Mouse (Mus musculus): ENCODE data around the gene Hsd17b11. TPM values are rescaled to one million over a fixed set of nuclear protein-coding genes. Genes with fewer than 3 reads are reported as not detected.
A peak's percentile ranks its signal among the peaks of the same experiment; 100 is the strongest.
"Not testable (repeated sequence)": the region's sequence is repeated elsewhere in the genome, so short reads cannot be mapped to it uniquely, and the experiment has no call there.

The Hsd17b11 gene
- polyA plus RNA-seq, 2 experiments from 2014 or later: 2.9 to 3.9 TPM

- ATAC-seq: no peak
These were observed 13.3 kb upstream of the Hsd17b11 start for GRCm38 (mm10) chr5:104035066-104035465.

- ATAC-seq: no peak
These were observed 10.8 kb upstream of the Hsd17b11 start for GRCm38 (mm10) chr5:104032434-104033097.

GRCm38 (mm10) chr5:104025245-104025854 is 3.6 kb upstream of the Hsd17b11 start:
- ATAC-seq: no peak

GRCm38 (mm10) chr5:104024762-104025161 is 3.0 kb upstream of the Hsd17b11 start:
- ATAC-seq: no peak

- ATAC-seq: not testable (repeated sequence)
These were observed 2.5 kb upstream of the Hsd17b11 start for GRCm38 (mm10) chr5:104024193-104024592.

GRCm38 (mm10) chr5:104023289-104024020 is 1.7 kb upstream of the Hsd17b11 start:
- ATAC-seq: no peak

- no peak for ATAC-seq
These were observed 839 bp upstream of the Hsd17b11 start for GRCm38 (mm10) chr5:104022558-104022957.

- no peak for ATAC-seq
These were observed 10.3 kb downstream of the Hsd17b11 start for GRCm38 (mm10) chr5:104011419-104011818.

- ATAC-seq: no peak
These were observed 11.5 kb downstream of the Hsd17b11 start for GRCm38 (mm10) chr5:104010261-104010660.

GRCm38 (mm10) chr5:104009421-104009820 is 12.3 kb downstream of the Hsd17b11 start:
- ATAC-seq: no peak

- no peak for ATAC-seq
These were observed 13.9 kb downstream of the Hsd17b11 start for GRCm38 (mm10) chr5:104007801-104008200.

GRCm38 (mm10) chr5:104006811-104007210 is 14.9 kb downstream of the Hsd17b11 start:
- ATAC-seq: no peak

GRCm38 (mm10) chr5:104003955-104004354 is 17.8 kb downstream of the Hsd17b11 start:
- ATAC-seq: no peak

- ATAC-seq: no peak
These were observed 18.3 kb downstream of the Hsd17b11 start for GRCm38 (mm10) chr5:104003256-104003931.

GRCm38 (mm10) chr5:104002549-104003255 is 19.0 kb downstream of the Hsd17b11 start:
- no peak for ATAC-seq

- ATAC-seq: peak; percentile 76
These were observed 22.0 kb downstream of the Hsd17b11 start for GRCm38 (mm10) chr5:103999738-104000137.

GRCm38 (mm10) chr5:103998739-103999138 is 23.0 kb downstream of the Hsd17b11 start:
- no peak for ATAC-seq

- ATAC-seq: peak; percentile 57
These were observed 26.5 kb downstream of the Hsd17b11 start for GRCm38 (mm10) chr5:103995181-103995580.

GRCm38 (mm10) chr5:103994669-103995068 is 27.1 kb downstream of the Hsd17b11 start:
- no peak for ATAC-seq

- ATAC-seq: no peak
These were observed 28.1 kb downstream of the Hsd17b11 start for GRCm38 (mm10) chr5:103993601-103994000.

GRCm38 (mm10) chr5:103992831-103993230 is 28.9 kb downstream of the Hsd17b11 start:
- ATAC-seq: no peak
